Mouse (Mus musculus): ENCODE measurements around the gene Gm28102.
"Not testable (repeated sequence)": the region's sequence is repeated elsewhere in the genome, so short reads cannot be mapped to it uniquely, and the experiment has no call there.

Gm28102 gene

DNA sequence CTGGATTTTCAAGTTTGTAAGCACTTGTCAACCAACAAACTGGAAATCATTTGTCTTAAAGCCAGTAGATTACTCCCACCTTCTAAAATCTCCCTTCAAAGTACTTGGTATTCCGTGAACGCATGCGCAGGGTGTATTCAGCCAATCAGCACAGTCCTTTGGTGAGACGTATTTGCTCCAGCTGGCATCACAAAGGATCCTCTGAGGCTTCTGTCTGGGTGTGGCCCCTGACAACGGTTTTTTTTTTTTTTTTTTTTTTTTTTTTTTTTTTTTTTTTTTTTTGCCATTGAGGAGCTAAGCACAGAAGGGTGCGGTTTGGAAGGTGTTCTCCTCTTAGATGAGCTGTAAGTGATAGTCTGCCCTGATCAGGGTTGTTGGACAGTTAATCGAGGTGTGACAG lies at the start of gene Gm28102:
Gene Gm28102 (plus strand): TSS at position 301 of the 400 bp plus-strand sequence.
- DNase-seq = not testable (repeated sequence)
